Mouse (Mus musculus) limb, embryonic 11.5 days (tissue): Measurements from ENCODE around the gene Gpx3. TPM values are rescaled to one million over a fixed set of nuclear protein-coding genes. Genes with fewer than 3 reads are reported as not detected.
A peak's percentile ranks its signal among the peaks of the same experiment; 100 is the strongest.

Experiments
- ATAC-seq: fragments of 200-750 bp; cut with Nextera tagmentation; 2 replicates; pipeline ENCODE4 v1.8.0; 2017; ENCODE audit warnings: low read depth; ENCODE audit not compliant: insufficient number of reproducible peaks, low FRiP score, low TSS enrichment
- DNase-seq: peaks from one replicate; pipeline ENCODE4 v3.0.0-alpha.2; 2015; ENCODE audit warnings: low spot score
- H3K27ac ChIP-seq: fragments of 300-500 bp; sonication (generic); replicated peaks from 2 replicates; pipeline ENCODE4 v1.5.1; 2014; ENCODE audit warnings: low read depth, mild to moderate bottlenecking, low read length
- H3K27me3 ChIP-seq: fragments of 300-500 bp; sonication (generic); 2 replicates; pipeline ENCODE4 v1.6.1; 2014; ENCODE audit warnings: mild to moderate bottlenecking, low read length, mixed read lengths; ENCODE audit not compliant: control insufficient read depth, insufficient read depth
- H3K36me3 ChIP-seq: fragments of 300-500 bp; sonication (generic); 2 replicates; pipeline ENCODE4 v1.6.1; 2014; ENCODE audit warnings: mild to moderate bottlenecking, low read length, moderate library complexity, mixed read lengths; ENCODE audit not compliant: control insufficient read depth, insufficient read depth
- H3K4me1 ChIP-seq: fragments of 300-500 bp; sonication (generic); 2 replicates; pipeline ENCODE4 v1.6.1; 2014; ENCODE audit warnings: low read length, mixed read lengths; ENCODE audit not compliant: control insufficient read depth, insufficient read depth
- H3K4me2 ChIP-seq: fragments of 300-500 bp; sonication (generic); 2 replicates; pipeline ENCODE4 v1.6.1; 2014; ENCODE audit warnings: low read depth, mild to moderate bottlenecking, moderate library complexity; ENCODE audit not compliant: severe bottlenecking
- H3K4me3 ChIP-seq: fragments of 300-500 bp; sonication (generic); 2 replicates; pipeline ENCODE4 v1.5.1; 2014; ENCODE audit warnings: low read depth, low read length
- H3K9ac ChIP-seq: fragments of 300-500 bp; sonication (generic); 2 replicates; pipeline ENCODE4 v1.6.1; 2014; ENCODE audit warnings: mild to moderate bottlenecking, low read length
- H3K9me3 ChIP-seq: fragments of 300-500 bp; sonication (generic); 2 replicates; pipeline ENCODE4 v1.6.1; 2016; ENCODE audit warnings: low read length; ENCODE audit not compliant: control insufficient read depth
- WGBS: fragments of 180-500 bp; shearing (Covaris S2); extraction: QIAGEN DNeasy Blood & Tissue Kit; methylation state at CpG from one replicate; pipeline ENCODE4 v1.1.7; 2014; 5-methylcytosine and 5-hydroxymethylcytosine counted together
- polyA plus RNA-seq: library from polyadenylated mRNA; unstranded; fragments of >200 nt; fragmentation: Nextera tagmentation; extraction: Ambion mirVana; gene quantifications from 2 replicates; pipeline ENCODE4 v1.2.1, GENCODE M21; 2014

Gene Gpx3
- polyA plus RNA-seq, 1 experiment from 2014 or later, result 49.9 TPM

- 75% methylated on average over 7 of the region's 7 CpGs for WGBS
- no peaks in the 10 kb centered on the region for H3K4me1 ChIP-seq
- no peak for ATAC-seq
- no peaks in the 10 kb centered on the region for H3K27me3 ChIP-seq
- H3K9ac ChIP-seq, result no peak overlapping the region
- DNase-seq, result peak; percentile 62
- no peak overlapping the region for H3K27ac ChIP-seq
- no peaks in the 10 kb centered on the region for H3K9me3 ChIP-seq
- H3K4me3 ChIP-seq, result no peak overlapping the region
- no peaks in the 10 kb centered on the region; the same call in 1 of the 2 replicates for H3K36me3 ChIP-seq
- H3K4me2 ChIP-seq, result no peak overlapping the region
Observed at GRCm38 (mm10) chr11:54930318-54930979, 28.2 kb downstream of the Gpx3 start.

GRCm38 (mm10) chr11:54931405-54932093 is 29.3 kb downstream of the Gpx3 start:
- H3K4me3 ChIP-seq, result no peak overlapping the region
- no peaks in the 10 kb centered on the region for H3K9me3 ChIP-seq
- 63% methylated on average over 5 of the region's 5 CpGs for WGBS
- peaks cover 4% of the 10 kb centered on the region for H3K4me1 ChIP-seq
- H3K27me3 ChIP-seq, result no peaks in the 10 kb centered on the region
- no peak overlapping the region for H3K9ac ChIP-seq
- no peaks in the 10 kb centered on the region; the same call in 1 of the 2 replicates for H3K36me3 ChIP-seq
- H3K4me2 ChIP-seq, result no peak overlapping the region
- DNase-seq, result peak; percentile 57
- no peak for ATAC-seq
- no peak overlapping the region for H3K27ac ChIP-seq

- ATAC-seq (no peak), DNase-seq (no peak)
- H3K27me3 ChIP-seq, result no peaks in the 10 kb centered on the region
- no peak overlapping the region for H3K4me3 ChIP-seq
- 93% methylated on average over 6 of the region's 6 CpGs for whole genome bisulfite sequencing
- no peak overlapping the region for H3K9ac ChIP-seq
- H3K9me3 ChIP-seq, result no peaks in the 10 kb centered on the region
- no peaks in the 10 kb centered on the region; the same call in 1 of the 2 replicates for H3K36me3 ChIP-seq
- H3K4me1 ChIP-seq, result peaks cover 4% of the 10 kb centered on the region
- no peak overlapping the region for H3K4me2 ChIP-seq
- H3K27ac ChIP-seq, result no peak overlapping the region
Observed at GRCm38 (mm10) chr11:54932540-54932939, 30.3 kb downstream of the Gpx3 start.

GRCm38 (mm10) chr11:54934198-54934597 is 31.9 kb downstream of the Gpx3 start:
- Histone ChIP-seq H3K9me3 (no peaks in the 10 kb centered on the region), H3K4me2 (no peak overlapping the region), H3K4me1 (peaks cover 4% of the 10 kb centered on the region), H3K27ac (no peak overlapping the region), H3K36me3 (peaks cover 2% of the 10 kb centered on the region; the same call in 1 of the 2 replicates), H3K9ac (no peak overlapping the region), H3K4me3 (no peak overlapping the region), H3K27me3 (no peaks in the 10 kb centered on the region)
- 93% methylated on average over 7 of the region's 7 CpGs for WGBS
- no peak for ATAC-seq
- no peak for DNase-seq

GRCm38 (mm10) chr11:54936035-54936770 is 34.0 kb downstream of the Gpx3 start:
- Histone ChIP-seq H3K27ac (no peak overlapping the region), H3K9me3 (no peaks in the 10 kb centered on the region), H3K27me3 (no peaks in the 10 kb centered on the region), H3K36me3 (peaks cover 2% of the 10 kb centered on the region; the same call in 1 of the 2 replicates), H3K4me2 (no peak overlapping the region), H3K4me3 (no peak overlapping the region), H3K9ac (no peak overlapping the region), H3K4me1 (peaks cover 4% of the 10 kb centered on the region)
- ATAC-seq, result no peak
- WGBS, result 27% methylated on average over 12 of the region's 12 CpGs
- DNase-seq, result no peak

GRCm38 (mm10) chr11:54936771-54937140 is 34.5 kb downstream of the Gpx3 start:
- Histone ChIP-seq H3K36me3 (peaks cover 2% of the 10 kb centered on the region; the same call in 1 of the 2 replicates), H3K4me2 (no peak overlapping the region), H3K4me3 (no peak overlapping the region), H3K4me1 (peaks cover 4% of the 10 kb centered on the region), H3K27me3 (no peaks in the 10 kb centered on the region), H3K27ac (no peak overlapping the region), H3K9ac (no peak overlapping the region), H3K9me3 (no peaks in the 10 kb centered on the region)
- DNase-seq (no peak), ATAC-seq (no peak)
- WGBS, result 80% methylated on average over 3 of the region's 3 CpGs

GRCm38 (mm10) chr11:54939501-54939900 is 37.2 kb downstream of the Gpx3 start:
- Histone ChIP-seq H3K4me2 (no peak overlapping the region), H3K4me1 (peaks cover 7% of the 10 kb centered on the region), H3K27ac (no peak overlapping the region), H3K9me3 (no peaks in the 10 kb centered on the region), H3K4me3 (no peak overlapping the region), H3K36me3 (peaks cover 2% of the 10 kb centered on the region; the same call in 1 of the 2 replicates), H3K27me3 (no peaks in the 10 kb centered on the region), H3K9ac (no peak overlapping the region)
- no peak for DNase-seq
- WGBS, result 84% methylated on average over 8 of the region's 8 CpGs
- no peak for ATAC-seq

- no peaks in the 10 kb centered on the region for H3K27me3 ChIP-seq
- ATAC-seq, result no peak
- no peak overlapping the region for H3K27ac ChIP-seq
- H3K4me1 ChIP-seq, result peaks cover 7% of the 10 kb centered on the region
- H3K4me3 ChIP-seq, result no peak overlapping the region
- no peaks in the 10 kb centered on the region for H3K9me3 ChIP-seq
- 93% methylated on average over 7 of the region's 7 CpGs for WGBS
- DNase-seq, result no peak
- peaks cover 2% of the 10 kb centered on the region; the same call in 1 of the 2 replicates for H3K36me3 ChIP-seq
- no peak overlapping the region for H3K4me2 ChIP-seq
- no peak overlapping the region for H3K9ac ChIP-seq
Observed at GRCm38 (mm10) chr11:54940056-54940455, 37.8 kb downstream of the Gpx3 start.
